17 mouse cellular contexts compared by ENCODE assay signal in genomic region chr9:113149084-113149483, GRCm38 (mm10).
"Had no signal": no experiment of that assay in that cellular context is flagged by ENCODE, and none has a peak within 500 bp of the region (broad histone marks: within the 10 kb centered on the region; RNA-seq: fewer than 3 reads in every experiment).

No protein-coding gene starts in this region.

- ATAC-seq: liver, embryonic 12.5 days; midbrain, embryonic 16.5 days had no signal

- H3K36me3 ChIP-seq: limb, embryonic 12.5 days; limb, embryonic 15.5 days; liver, embryonic 12.5 days; liver, embryonic 15.5 days; lung, embryonic 15.5 days; midbrain, embryonic 10.5 days had no signal

- H3K4me3 ChIP-seq: limb, embryonic 12.5 days; limb, embryonic 15.5 days; liver, embryonic 12.5 days; liver, embryonic 15.5 days; lung, embryonic 15.5 days; megakaryocyte, embryonic 14.5 days; midbrain, embryonic 10.5 days had no signal

- H3K27me3 ChIP-seq: limb, embryonic 12.5 days; limb, embryonic 15.5 days; liver, embryonic 12.5 days; liver, embryonic 15.5 days; lung, embryonic 15.5 days; megakaryocyte, embryonic 14.5 days had no signal

- H3K4me1 ChIP-seq: limb, embryonic 15.5 days; liver, embryonic 12.5 days; liver, embryonic 15.5 days; lung, embryonic 15.5 days; megakaryocyte, embryonic 14.5 days had no signal

- H3K9me3 ChIP-seq: limb, embryonic 12.5 days; limb, embryonic 15.5 days; liver, embryonic 15.5 days; lung, embryonic 15.5 days; midbrain, embryonic 10.5 days had no signal

- H3K27ac ChIP-seq: limb, embryonic 12.5 days; limb, embryonic 15.5 days; liver, embryonic 12.5 days; liver, embryonic 15.5 days; lung, embryonic 15.5 days; midbrain, embryonic 10.5 days had no signal

- H3K9ac ChIP-seq: limb, embryonic 12.5 days; limb, embryonic 15.5 days; liver, embryonic 12.5 days; liver, embryonic 15.5 days; lung, embryonic 15.5 days had no signal

- DNase-seq: kidney, adult 2 months; kidney, postnatal 14 days; kidney, postnatal 4 days; left cerebral cortex, postnatal 4 days; lung, adult 18-20 months; lung, postnatal 10 days; lung, postnatal 36 days; thymus, adult 18-20 months; thymus, postnatal 36 days had no signal

- H3K4me2 ChIP-seq: limb, embryonic 12.5 days; limb, embryonic 15.5 days; liver, embryonic 12.5 days; liver, embryonic 15.5 days; lung, embryonic 15.5 days had no signal
